Mouse (Mus musculus): ENCODE measurements at regions not wholly inside any gene's neighbourhood (a gene's known extent, or its start where the extent isn't known, plus 50 kb on each side); places are given as distances from the start of the nearest gene placed in this dataset.

DNA sequence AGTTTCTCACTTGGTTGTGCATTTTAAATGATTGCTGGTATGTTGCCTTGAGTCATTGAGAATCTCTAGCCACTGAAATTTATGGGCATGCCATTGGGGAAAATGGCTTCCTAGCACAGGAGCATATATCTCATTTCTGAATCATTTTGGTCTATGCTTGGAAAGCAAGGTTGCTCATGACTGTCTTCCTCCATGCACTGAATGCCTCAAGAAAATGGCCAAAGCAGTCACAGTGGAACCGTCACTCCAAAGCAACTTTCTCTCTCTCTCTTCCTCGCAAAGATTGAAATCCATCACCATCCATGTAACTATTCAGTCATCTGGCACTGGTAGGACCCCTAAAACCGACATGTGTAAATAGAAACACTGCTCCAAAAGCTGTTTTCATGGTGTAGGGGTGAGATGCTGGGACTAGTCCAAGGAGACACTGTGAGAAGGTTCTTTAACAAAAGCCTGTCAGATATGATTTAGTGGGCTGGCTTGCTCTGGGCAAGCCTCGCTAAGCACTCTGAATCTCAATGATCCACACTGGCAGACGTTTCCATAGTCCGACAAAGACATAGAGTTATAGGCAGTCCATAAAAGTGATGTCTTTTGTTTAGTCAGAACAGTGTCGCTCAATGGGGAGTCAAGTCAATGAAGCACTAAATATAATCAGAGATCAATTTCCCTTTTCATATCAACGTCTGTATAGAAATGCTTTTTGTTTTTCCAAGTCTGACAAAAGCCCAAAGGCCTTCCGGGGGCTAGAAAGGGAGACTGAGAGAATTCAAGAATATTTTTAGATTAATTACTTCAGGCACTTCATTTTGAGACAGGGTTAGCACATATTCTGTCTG is 492.6 kb downstream of the Kcnj2 start:
- no peaks in the 10 kb centered on the region for H3K27me3 ChIP-seq (ENCODE audit: control insufficient read depth, insufficient read depth, low read length)
- H3K36me3 ChIP-seq (ENCODE audit: control insufficient read depth, insufficient read depth, low read length) = no peaks in the 10 kb centered on the region
- no peak for DNase-seq (ENCODE audit: low spot score)
- TF ChIP-seq POLR2A (IDR thresholded peaks at IDR 0.05; ENCODE audit: borderline replicate concordance, extremely low read depth, insufficient read depth, insufficient read length) = no peak
- no peaks in the 10 kb centered on the region for H3K9me3 ChIP-seq (ENCODE audit: control insufficient read depth, low read length)
- H3K4me1 ChIP-seq (ENCODE audit: control insufficient read depth, insufficient read depth, low read length) = peaks cover 10% of the 10 kb centered on the region; the same call in 1 of the 2 replicates
- H3K4me3 ChIP-seq (replicated peaks; ENCODE audit: low read length) = no peak overlapping the region
- no peak overlapping the region for H3K9ac ChIP-seq (ENCODE audit: low read depth, low read length, severe bottlenecking)
- H3K27ac ChIP-seq (replicated peaks; ENCODE audit: low read depth, low read length) = no peak overlapping the region
- WGBS = 77% methylated on average over 9 of the region's 9 CpGs
- no peak overlapping the region for H3K4me2 ChIP-seq (replicated peaks; ENCODE audit: low read depth, low read length, severe bottlenecking)
- ATAC-seq (ENCODE audit: low FRiP score, low read depth) = no peak

DNA sequence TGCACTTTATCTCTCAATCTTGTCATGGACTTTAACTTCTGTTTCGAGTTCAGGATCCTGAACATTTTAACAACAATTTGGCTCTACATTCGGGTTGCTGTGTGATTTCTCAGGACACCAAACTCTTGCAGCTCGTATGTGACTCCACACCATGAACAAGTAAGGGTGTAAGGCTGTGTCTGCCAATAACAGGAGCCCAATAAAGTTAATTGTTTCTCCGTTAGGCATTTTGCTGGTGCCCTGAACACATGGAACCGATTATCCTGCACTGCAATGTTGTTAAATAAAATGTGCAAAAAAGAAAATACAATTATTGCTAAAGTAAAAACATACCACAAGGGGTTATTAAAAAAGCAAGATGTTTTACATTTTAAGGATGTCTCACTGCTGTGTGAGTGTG is 497.2 kb downstream of the Kcnj2 start:
- WGBS = 16% methylated on average over 5 of the region's 5 CpGs
- Histone ChIP-seq H3K27me3 (ENCODE audit: control insufficient read depth, insufficient read depth, low read length) (peaks cover 22% of the 10 kb centered on the region; the same call in 1 of the 2 replicates), H3K27ac (replicated peaks; ENCODE audit: low read depth, low read length) (no peak overlapping the region), H3K9me3 (ENCODE audit: control insufficient read depth, low read length) (no peaks in the 10 kb centered on the region), H3K4me2 (replicated peaks; ENCODE audit: low read depth, low read length, severe bottlenecking) (no peak overlapping the region; the same call in 1 of the 2 replicates), H3K9ac (ENCODE audit: low read depth, low read length, severe bottlenecking) (no peak overlapping the region), H3K36me3 (ENCODE audit: control insufficient read depth, insufficient read depth, low read length) (no peaks in the 10 kb centered on the region), H3K4me1 (ENCODE audit: control insufficient read depth, insufficient read depth, low read length) (peaks cover 13% of the 10 kb centered on the region; the same call in 1 of the 2 replicates), H3K4me3 (replicated peaks; ENCODE audit: low read length) (no peak overlapping the region)
- no peak for TF ChIP-seq POLR2A (IDR thresholded peaks at IDR 0.05; ENCODE audit: borderline replicate concordance, extremely low read depth, insufficient read depth, insufficient read length)
- DNase-seq (ENCODE audit: low spot score) (peak; percentile 77), ATAC-seq (ENCODE audit: low FRiP score, low read depth) (peak; percentile 55; the same call in 1 of the 2 replicates)

DNA sequence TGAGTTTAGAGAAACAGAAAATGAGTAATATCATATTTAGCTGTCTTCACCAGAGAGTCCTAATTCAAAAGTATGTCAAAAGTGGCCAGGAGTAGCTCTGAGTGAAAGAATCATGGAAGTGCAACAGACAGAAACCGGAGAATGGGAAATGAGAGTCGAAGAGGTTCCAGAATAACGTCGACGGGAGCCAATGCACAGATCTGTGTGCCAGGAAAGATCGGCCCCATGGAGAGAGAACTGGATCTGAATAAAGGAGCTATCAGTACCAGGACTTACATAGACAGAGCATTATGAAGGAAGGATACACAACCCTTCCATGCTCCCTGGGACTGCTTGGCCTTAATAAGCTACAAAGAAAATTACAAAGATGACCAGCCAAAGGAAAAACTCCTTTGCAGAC is 502.1 kb downstream of the Kcnj2 start:
- Histone ChIP-seq H3K4me1 (ENCODE audit: control insufficient read depth, insufficient read depth, low read length) (peaks cover 10% of the 10 kb centered on the region; the same call in 1 of the 2 replicates), H3K27me3 (ENCODE audit: control insufficient read depth, insufficient read depth, low read length) (peaks cover 27% of the 10 kb centered on the region; the same call in 1 of the 2 replicates), H3K9ac (ENCODE audit: low read depth, low read length, severe bottlenecking) (no peak overlapping the region), H3K4me2 (replicated peaks; ENCODE audit: low read depth, low read length, severe bottlenecking) (no peak overlapping the region), H3K9me3 (ENCODE audit: control insufficient read depth, low read length) (peaks cover 4% of the 10 kb centered on the region), H3K4me3 (replicated peaks; ENCODE audit: low read length) (no peak overlapping the region), H3K36me3 (ENCODE audit: control insufficient read depth, insufficient read depth, low read length) (no peaks in the 10 kb centered on the region), H3K27ac (replicated peaks; ENCODE audit: low read depth, low read length) (no peak overlapping the region)
- TF ChIP-seq POLR2A (IDR thresholded peaks at IDR 0.05; ENCODE audit: borderline replicate concordance, extremely low read depth, insufficient read depth, insufficient read length) = no peak
- 69% methylated on average over 6 of the region's 6 CpGs for WGBS
- no peak for ATAC-seq (ENCODE audit: low FRiP score, low read depth)
- no peak for DNase-seq (ENCODE audit: low spot score)

DNA sequence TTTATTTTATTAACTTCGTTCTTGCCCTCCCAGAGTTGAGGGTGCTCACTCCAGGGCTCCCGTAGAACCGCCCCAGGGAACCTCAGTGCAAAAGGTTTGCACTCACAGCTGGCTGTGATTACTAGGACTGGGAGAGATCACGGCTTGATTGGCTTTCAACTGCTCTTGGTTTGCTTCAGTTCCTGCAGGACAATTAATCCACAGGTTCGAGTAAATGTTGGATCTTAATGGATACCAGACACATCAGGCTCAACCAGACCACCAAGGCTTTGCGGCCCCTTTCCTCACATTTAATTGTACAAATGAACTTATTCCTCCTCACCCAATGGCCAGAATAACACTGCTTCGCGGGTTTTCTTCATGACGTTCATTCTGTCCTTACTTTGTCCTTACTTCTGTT is 502.9 kb downstream of the Kcnj2 start:
- TF ChIP-seq POLR2A (IDR thresholded peaks at IDR 0.05; ENCODE audit: borderline replicate concordance, extremely low read depth, insufficient read depth, insufficient read length) = no peak
- no peaks in the 10 kb centered on the region for H3K36me3 ChIP-seq (ENCODE audit: control insufficient read depth, insufficient read depth, low read length)
- no peak overlapping the region for H3K9ac ChIP-seq (ENCODE audit: low read depth, low read length, severe bottlenecking)
- no peak overlapping the region for H3K4me3 ChIP-seq (replicated peaks; ENCODE audit: low read length)
- ATAC-seq (ENCODE audit: low FRiP score, low read depth) (no peak), DNase-seq (ENCODE audit: low spot score) (no peak)
- H3K27me3 ChIP-seq (ENCODE audit: control insufficient read depth, insufficient read depth, low read length) = peaks cover 27% of the 10 kb centered on the region; the same call in 1 of the 2 replicates
- no peak overlapping the region for H3K27ac ChIP-seq (replicated peaks; ENCODE audit: low read depth, low read length)
- WGBS = 22% methylated on average over 9 of the region's 9 CpGs
- peaks cover 7% of the 10 kb centered on the region for H3K9me3 ChIP-seq (ENCODE audit: control insufficient read depth, low read length)
- 0 out of 2 replicates have a peak, but pooled peaks cover 2% of the 10 kb centered on the region for H3K4me1 ChIP-seq (ENCODE audit: control insufficient read depth, insufficient read depth, low read length)
- no peak overlapping the region for H3K4me2 ChIP-seq (replicated peaks; ENCODE audit: low read depth, low read length, severe bottlenecking)

DNA sequence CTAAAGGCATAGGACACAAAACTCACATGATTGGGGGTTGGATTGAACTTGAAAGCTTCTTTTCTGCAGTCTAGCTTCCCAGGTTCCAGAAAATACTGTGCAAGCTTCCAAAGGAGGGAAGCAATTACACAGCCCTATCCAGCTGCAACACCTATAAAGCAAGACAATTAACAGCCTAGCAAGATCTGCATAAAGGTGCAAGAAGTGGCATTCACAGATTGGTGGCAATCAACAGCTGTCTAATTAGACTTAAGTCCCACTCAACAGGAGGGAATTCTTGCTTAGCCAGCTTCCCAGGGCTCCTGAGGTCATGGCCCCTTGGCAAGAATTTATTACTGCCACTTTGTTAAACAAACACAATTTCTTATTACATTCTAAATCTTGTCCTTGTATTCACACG is 511.9 kb downstream of the Kcnj2 start:
- TF ChIP-seq POLR2A (IDR thresholded peaks at IDR 0.05; ENCODE audit: borderline replicate concordance, extremely low read depth, insufficient read depth, insufficient read length) = no peak
- ATAC-seq (ENCODE audit: low FRiP score, low read depth) (no peak), DNase-seq (ENCODE audit: low spot score) (no peak)
- H3K9me3 ChIP-seq (ENCODE audit: control insufficient read depth, low read length) = peaks cover 4% of the 10 kb centered on the region
- H3K27me3 ChIP-seq (ENCODE audit: control insufficient read depth, insufficient read depth, low read length) = no peaks in the 10 kb centered on the region
- no peak overlapping the region for H3K4me3 ChIP-seq (replicated peaks; ENCODE audit: low read length)
- no peak overlapping the region for H3K27ac ChIP-seq (replicated peaks; ENCODE audit: low read depth, low read length)
- H3K9ac ChIP-seq (ENCODE audit: low read depth, low read length, severe bottlenecking) = no peak overlapping the region
- H3K4me1 ChIP-seq (ENCODE audit: control insufficient read depth, insufficient read depth, low read length) = no peaks in the 10 kb centered on the region
- WGBS = 9% methylated on average over 1 of the region's 1 CpGs
- H3K4me2 ChIP-seq (replicated peaks; ENCODE audit: low read depth, low read length, severe bottlenecking) = no peak overlapping the region
- no peaks in the 10 kb centered on the region for H3K36me3 ChIP-seq (ENCODE audit: control insufficient read depth, insufficient read depth, low read length)

Data from limb, embryonic 14.5 days (tissue).